Mouse (Mus musculus): ENCODE results near the gene Trpv5. TPM values are rescaled to one million over a fixed set of nuclear protein-coding genes. Genes with fewer than 3 reads are reported as not detected.

The Trpv5 gene
- polyA plus RNA-seq, 1 experiment, result 6.6 TPM

DNA sequence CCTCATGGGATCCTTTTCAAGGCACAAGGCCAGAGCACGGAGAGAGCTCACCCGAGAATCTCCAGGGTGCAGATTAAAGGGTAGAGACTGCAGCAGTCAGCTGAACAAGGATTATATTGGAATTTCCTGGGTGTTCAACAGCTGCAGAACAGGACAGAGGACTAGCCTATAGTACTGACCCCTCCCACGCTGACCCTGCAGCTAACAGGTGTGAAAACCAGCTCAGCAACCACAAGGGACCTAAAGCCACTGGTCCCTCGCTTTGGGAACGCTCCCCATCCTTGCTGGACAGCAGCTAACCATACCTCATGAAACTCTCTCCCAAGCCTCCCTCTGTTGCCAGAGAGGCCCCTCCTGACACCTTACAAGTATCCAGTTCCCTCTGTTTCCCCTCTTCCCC is 72.9 kb downstream of the Trpv5 start:
- Histone ChIP-seq H3K36me3 (ENCODE audit: control insufficient read depth, insufficient read depth, low read length) (no peaks in the 10 kb centered on the region), H3K4me1 (ENCODE audit: control insufficient read depth, insufficient read depth, low read length) (no peaks in the 10 kb centered on the region), H3K27ac (ENCODE audit: insufficient read depth, low read depth, low read length) (no peak overlapping the region), H3K4me3 (ENCODE audit: insufficient read depth, low read depth, low read length) (no peak overlapping the region), H3K27me3 (replicated peaks; ENCODE audit: control insufficient read depth, insufficient read depth, low read length) (no peaks in the 10 kb centered on the region)
- no peak for TF ChIP-seq POLR2A (IDR thresholded peaks at IDR 0.05; ENCODE audit: low read depth, low read length)
- no peak for TF ChIP-seq CTCF (conservative IDR thresholded peaks at IDR 0.05; ENCODE audit: insufficient read depth, insufficient read length, low read depth, low read length)
- no peak for DNase-seq
- 76% methylated on average over 5 of the region's 5 CpGs for WGBS

DNA sequence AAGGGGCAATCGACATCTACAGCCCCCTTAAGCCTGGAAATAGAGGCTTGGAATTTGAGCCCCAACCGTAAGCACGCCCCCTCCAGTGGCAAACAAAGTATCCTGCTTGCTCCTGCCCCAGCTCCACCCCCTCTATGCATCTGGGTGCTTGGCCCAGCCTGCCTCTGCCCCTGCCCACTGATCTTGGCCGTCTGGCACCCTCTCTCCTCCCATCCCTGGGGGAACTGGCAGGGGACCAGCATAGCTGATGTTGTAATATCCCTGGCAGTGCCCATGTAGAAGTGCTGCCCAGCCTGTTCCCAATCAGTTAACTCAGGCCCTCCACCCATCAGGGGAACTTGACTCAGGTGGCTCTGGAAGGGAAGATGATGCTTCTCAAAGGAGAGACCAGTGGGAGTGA is 74.4 kb downstream of the Trpv5 start:
- H3K27ac ChIP-seq (ENCODE audit: insufficient read depth, low read depth, low read length), result no peak overlapping the region
- 14% methylated on average over 4 of the region's 4 CpGs for WGBS
- DNase-seq, result peak; percentile 29
- no peaks in the 10 kb centered on the region for H3K4me1 ChIP-seq (ENCODE audit: control insufficient read depth, insufficient read depth, low read length)
- no peaks in the 10 kb centered on the region for H3K27me3 ChIP-seq (replicated peaks; ENCODE audit: control insufficient read depth, insufficient read depth, low read length)
- TF ChIP-seq POLR2A (IDR thresholded peaks at IDR 0.05; ENCODE audit: low read depth, low read length), result no peak
- no peak for TF ChIP-seq CTCF (conservative IDR thresholded peaks at IDR 0.05; ENCODE audit: insufficient read depth, insufficient read length, low read depth, low read length)
- no peak overlapping the region for H3K4me3 ChIP-seq (ENCODE audit: insufficient read depth, low read depth, low read length)
- H3K36me3 ChIP-seq (ENCODE audit: control insufficient read depth, insufficient read depth, low read length), result no peaks in the 10 kb centered on the region

GRCm38 (mm10) chr6:41605794-41606104 is 74.8 kb downstream of the Trpv5 start:
- no peaks in the 10 kb centered on the region for H3K4me1 ChIP-seq (ENCODE audit: control insufficient read depth, insufficient read depth, low read length)
- no peak for DNase-seq
- no peak overlapping the region for H3K27ac ChIP-seq (ENCODE audit: insufficient read depth, low read depth, low read length)
- H3K27me3 ChIP-seq (replicated peaks; ENCODE audit: control insufficient read depth, insufficient read depth, low read length), result no peaks in the 10 kb centered on the region
- TF ChIP-seq CTCF (conservative IDR thresholded peaks at IDR 0.05; ENCODE audit: insufficient read depth, insufficient read length, low read depth, low read length) (no peak), POLR2A (IDR thresholded peaks at IDR 0.05; ENCODE audit: low read depth, low read length) (no peak)
- WGBS, result 6% methylated on average over 7 of the region's 7 CpGs
- H3K36me3 ChIP-seq (ENCODE audit: control insufficient read depth, insufficient read depth, low read length), result no peaks in the 10 kb centered on the region
- H3K4me3 ChIP-seq (ENCODE audit: insufficient read depth, low read depth, low read length), result peak overlapping the region; percentile 82

DNA sequence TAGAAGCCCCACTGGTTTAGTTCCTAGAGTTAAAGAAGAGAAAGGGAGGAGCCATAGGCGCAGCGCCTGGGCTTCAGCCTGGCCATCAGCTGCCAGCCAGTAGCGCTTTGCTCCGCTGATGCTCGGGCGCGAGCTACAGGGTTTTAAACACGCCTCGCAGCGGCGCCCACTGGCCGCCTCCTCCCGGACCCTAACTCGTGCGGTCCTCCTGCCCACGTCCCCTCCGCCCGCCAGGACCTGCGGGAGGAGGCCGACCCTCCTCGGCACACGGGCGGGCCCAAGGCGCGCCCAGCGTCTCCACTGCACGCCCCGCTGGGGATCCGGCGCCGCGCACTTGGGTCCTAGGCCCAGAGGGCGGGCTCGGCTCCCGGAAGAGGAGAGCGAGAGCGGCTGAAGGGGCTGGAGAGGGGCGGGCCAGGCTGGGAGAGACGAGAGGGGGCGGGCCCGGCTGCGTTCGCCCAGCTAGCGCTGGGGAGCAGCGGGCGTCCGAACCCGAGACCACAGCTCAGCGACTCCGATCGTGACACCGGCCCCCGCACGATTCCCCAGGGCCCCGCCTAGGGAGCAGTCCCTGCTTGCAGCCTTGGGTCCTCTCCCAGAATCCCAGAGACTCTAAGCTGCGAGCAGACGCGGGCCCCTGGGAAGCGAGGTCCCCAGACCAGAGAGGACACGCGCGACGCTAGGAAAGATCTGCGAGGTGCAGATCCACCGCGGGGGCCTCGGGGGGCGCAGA is 75.3 kb downstream of the Trpv5 start, which contains the start of gene Ephb6:
Ephb6 (plus strand) TSS at position 422 of the 733 bp plus-strand sequence.
- DNase-seq, result peak; percentile 44
- no peak for TF ChIP-seq CTCF (conservative IDR thresholded peaks at IDR 0.05; ENCODE audit: insufficient read depth, insufficient read length, low read depth, low read length)
- no peak for TF ChIP-seq POLR2A (IDR thresholded peaks at IDR 0.05; ENCODE audit: low read depth, low read length)

GRCm38 (mm10) chr6:41604401-41605050 is 76.0 kb downstream of the Trpv5 start:
- under 1% methylated on average over 23 of the region's 23 CpGs for WGBS
- Histone ChIP-seq H3K27me3 (replicated peaks; ENCODE audit: control insufficient read depth, insufficient read depth, low read length) (no peaks in the 10 kb centered on the region), H3K27ac (ENCODE audit: insufficient read depth, low read depth, low read length) (no peak overlapping the region), H3K4me1 (ENCODE audit: control insufficient read depth, insufficient read depth, low read length) (no peaks in the 10 kb centered on the region), H3K36me3 (ENCODE audit: control insufficient read depth, insufficient read depth, low read length) (no peaks in the 10 kb centered on the region), H3K4me3 (ENCODE audit: insufficient read depth, low read depth, low read length) (peak overlapping the region; percentile 82)
- TF ChIP-seq POLR2A (IDR thresholded peaks at IDR 0.05; ENCODE audit: low read depth, low read length), result no peak
- peak; percentile 52; the same call in 1 of the 2 replicates for TF ChIP-seq CTCF (conservative IDR thresholded peaks at IDR 0.05; ENCODE audit: insufficient read depth, insufficient read length, low read depth, low read length)
- peak; percentile 37 for DNase-seq

More for the DNA sequence above, 75.3 kb downstream of the Trpv5 start, which contains the start of gene Ephb6:
- H3K4me3 ChIP-seq (ENCODE audit: insufficient read depth, low read depth, low read length), result peak within 1 kb of the TSS; percentile 82
- no peak within 1 kb of the TSS for H3K27ac ChIP-seq (ENCODE audit: insufficient read depth, low read depth, low read length)
- WGBS, result under 1% methylated on average over 67 of the region's 68 CpGs
- no peaks in the 10 kb centered on the region for H3K36me3 ChIP-seq (ENCODE audit: control insufficient read depth, insufficient read depth, low read length)
- no peaks in the 10 kb centered on the region for H3K27me3 ChIP-seq (replicated peaks; ENCODE audit: control insufficient read depth, insufficient read depth, low read length)
- H3K4me1 ChIP-seq (ENCODE audit: control insufficient read depth, insufficient read depth, low read length), result no peaks in the 10 kb centered on the region

Other genes starting within 250 kb of the Trpv5 start
- gene Gm10334, start 234.6 kb downstream of the Trpv5 start, polyA plus RNA-seq (2012; rRNA removed), result not detected in 2 replicates
- not detected in 2 replicates for gene Prss1, start 221.8 kb downstream of the Trpv5 start, polyA plus RNA-seq (2012; rRNA removed)
- gene Prss2, start 159.0 kb downstream of the Trpv5 start, polyA plus RNA-seq (2012; rRNA removed), result not detected in 2 replicates
- gene Ephb6, start 75.3 kb downstream of the Trpv5 start, polyA plus RNA-seq (2012; rRNA removed), result 4.0 and 5.6 TPM in 2 replicates
- 0.72 and 1.0 TPM in 2 replicates for gene Trpv6, start 44.4 kb downstream of the Trpv5 start, polyA plus RNA-seq (2012; rRNA removed)
- 0.75 and 0.99 TPM in 2 replicates for gene Llcfc1, start 3.7 kb upstream of the Trpv5 start, polyA plus RNA-seq (2012; rRNA removed)
- 0.04 and 0.13 TPM in 2 replicates for gene Kel, start 23.6 kb upstream of the Trpv5 start, polyA plus RNA-seq (2012; rRNA removed)
- not detected in 2 replicates for gene Olfr459, start 94.4 kb upstream of the Trpv5 start, polyA plus RNA-seq (2012; rRNA removed)
- not detected in 2 replicates for gene Pip, start 166.8 kb upstream of the Trpv5 start, polyA plus RNA-seq (2012; rRNA removed)
- not detected in 2 replicates for gene Sval2, start 172.2 kb upstream of the Trpv5 start, polyA plus RNA-seq (2012; rRNA removed)